Mouse (Mus musculus) neural tube, embryonic 11.5 days (tissue): ENCODE results near the gene Selp. TPM values are rescaled to one million over a fixed set of nuclear protein-coding genes. Genes with fewer than 3 reads are reported as not detected.

ENCODE experiments used
- ATAC-seq: fragments of 200-750 bp; cut with Nextera tagmentation; 2 replicates; pipeline ENCODE4 v1.8.0; 2017; ENCODE audit warnings: moderate number of reproducible peaks, mild to moderate bottlenecking, moderate TSS enrichment, moderate library complexity; ENCODE audit not compliant: insufficient read depth, low FRiP score, low TSS enrichment
- DNase-seq: peaks from one replicate; pipeline ENCODE4 v3.0.0-alpha.2; 2015; ENCODE audit warnings: low spot score
- H3K27ac ChIP-seq: fragments of 300-500 bp; sonication (generic); 2 replicates; pipeline ENCODE4 v1.5.1; 2014; ENCODE audit warnings: low read depth, mild to moderate bottlenecking, low read length
- H3K27me3 ChIP-seq: fragments of 300-500 bp; sonication (generic); 2 replicates; pipeline ENCODE4 v1.6.1; 2014; ENCODE audit warnings: mild to moderate bottlenecking, low read length, mixed read lengths; ENCODE audit not compliant: control insufficient read depth, insufficient read depth
- H3K36me3 ChIP-seq: fragments of 300-500 bp; sonication (generic); 2 replicates; pipeline ENCODE4 v1.6.1; 2014; ENCODE audit warnings: mild to moderate bottlenecking, low read length, moderate library complexity, mixed read lengths; ENCODE audit not compliant: control insufficient read depth, insufficient read depth
- H3K4me1 ChIP-seq: fragments of 300-500 bp; sonication (generic); 2 replicates; pipeline ENCODE4 v1.6.1; 2014; ENCODE audit warnings: low read length, mixed read lengths; ENCODE audit not compliant: control insufficient read depth, insufficient read depth
- H3K4me2 ChIP-seq: fragments of 300-500 bp; sonication (generic); 2 replicates; pipeline ENCODE4 v1.6.1; 2014; ENCODE audit warnings: low read depth, mild to moderate bottlenecking, moderate library complexity
- H3K4me3 ChIP-seq: fragments of 300-500 bp; sonication (generic); 2 replicates; pipeline ENCODE4 v1.5.1; 2014; ENCODE audit warnings: low read depth, low read length
- H3K9ac ChIP-seq: fragments of 300-500 bp; sonication (generic); 2 replicates; pipeline ENCODE4 v1.6.1; 2014; ENCODE audit warnings: mild to moderate bottlenecking, low read length
- H3K9me3 ChIP-seq: fragments of 300-500 bp; sonication (generic); 2 replicates; pipeline ENCODE4 v1.6.1; 2016; ENCODE audit warnings: low read length; ENCODE audit not compliant: control insufficient read depth
- WGBS: fragments of 180-500 bp; shearing (Covaris S2); extraction: QIAGEN DNeasy Blood & Tissue Kit; methylation state at CpG from one replicate; pipeline ENCODE4 v1.1.7; 2014; 5-methylcytosine and 5-hydroxymethylcytosine counted together
- polyA plus RNA-seq: library from polyadenylated mRNA; unstranded; fragments of >200 nt; fragmentation: Nextera tagmentation; extraction: Ambion mirVana; gene quantifications from 2 replicates; pipeline ENCODE4 v1.2.1, GENCODE M21; 2014

Gene Selp
- polyA plus RNA-seq = not detected in 2 replicates

DNA sequence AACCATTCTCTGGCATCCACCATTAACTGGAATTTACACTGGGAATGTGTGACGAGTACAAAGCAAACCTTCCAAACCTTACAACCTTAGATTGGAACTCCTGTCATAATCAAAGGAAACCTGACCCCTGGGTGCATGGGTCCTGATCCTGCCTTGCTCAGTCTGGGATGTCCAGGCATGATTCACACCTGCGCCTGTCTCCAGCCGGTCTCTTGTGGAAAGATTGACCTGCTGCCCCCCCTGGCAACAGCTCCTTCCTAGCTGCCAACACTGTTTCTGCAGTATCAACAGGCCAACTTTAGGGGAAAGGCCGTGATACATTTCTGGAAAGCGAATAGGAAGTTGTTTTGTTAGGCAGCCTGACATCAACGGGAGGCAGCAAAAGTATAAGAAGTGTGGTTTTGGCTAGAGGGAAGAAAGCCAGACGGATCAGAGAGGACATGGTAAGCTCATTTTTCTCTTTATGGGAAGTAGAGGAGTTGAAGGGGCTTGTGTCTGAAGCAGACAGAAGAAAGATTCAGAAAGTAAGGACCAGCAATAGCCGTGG, at the start of gene Selp:
Gene Selp, plus strand, starts transcription at position 318 of the 547 bp plus-strand sequence.
- no peak within 1 kb of the TSS for H3K9ac ChIP-seq
- no peak for ATAC-seq
- H3K4me3 ChIP-seq = no peak within 1 kb of the TSS
- H3K27me3 ChIP-seq = no peaks in the 10 kb centered on the region
- H3K36me3 ChIP-seq = no peaks in the 10 kb centered on the region
- H3K27ac ChIP-seq = no peak within 1 kb of the TSS
- H3K9me3 ChIP-seq = no peaks in the 10 kb centered on the region
- no peak for DNase-seq
- H3K4me2 ChIP-seq = no peak within 1 kb of the TSS
- H3K4me1 ChIP-seq = no peaks in the 10 kb centered on the region
- 79% methylated on average over 8 of the region's 8 CpGs for WGBS

DNA sequence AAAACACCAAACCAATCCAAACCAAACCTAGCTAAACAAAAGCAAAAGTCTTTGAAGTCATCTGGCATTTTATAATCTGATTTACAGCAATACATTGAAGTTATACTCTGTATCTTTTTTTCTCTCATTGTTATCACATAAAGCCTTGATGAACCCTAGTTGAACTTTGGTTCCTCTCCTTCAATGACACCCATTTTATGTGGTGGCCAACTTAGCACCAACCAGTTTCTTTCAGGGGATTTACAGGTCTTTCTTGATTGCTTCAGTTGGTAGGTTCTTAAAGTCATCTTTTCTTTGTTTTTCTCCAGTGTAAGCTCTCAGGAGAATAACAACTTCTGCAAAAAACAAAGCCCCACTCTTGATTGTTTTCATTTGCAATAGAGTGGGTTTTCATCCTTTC, 45.8 kb upstream of the Selp start:
- no peak overlapping the region for H3K9ac ChIP-seq
- no peak for ATAC-seq

DNA sequence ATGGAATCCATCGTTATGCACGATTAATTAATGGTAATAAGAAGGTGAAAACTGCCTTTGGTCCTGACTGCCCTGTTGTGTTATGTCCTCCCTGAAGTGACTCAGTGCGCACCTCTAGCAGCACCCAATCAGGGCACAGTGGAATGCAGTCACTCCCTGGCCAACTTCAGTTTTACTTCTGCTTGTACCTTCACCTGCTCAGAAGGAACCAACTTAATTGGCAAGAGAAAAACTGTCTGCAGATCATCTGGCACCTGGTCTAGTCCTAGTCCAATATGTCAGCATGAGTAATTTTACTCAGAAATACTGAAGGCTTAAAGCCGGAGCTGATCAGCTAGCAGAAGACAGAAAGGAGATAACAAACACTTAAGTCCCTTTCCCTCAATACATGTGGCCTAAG, 44.6 kb upstream of the Selp start:
- DNase-seq (no peak), ATAC-seq (no peak)
- 88% methylated on average over 4 of the region's 4 CpGs for WGBS

More for the DNA sequence above, 45.8 kb upstream of the Selp start:
- no peak for DNase-seq
- Histone ChIP-seq H3K27me3 (no peaks in the 10 kb centered on the region), H3K4me1 (no peaks in the 10 kb centered on the region), H3K4me2 (no peak overlapping the region), H3K27ac (no peak overlapping the region), H3K9me3 (no peaks in the 10 kb centered on the region), H3K36me3 (no peaks in the 10 kb centered on the region), H3K4me3 (no peak overlapping the region)

DNA sequence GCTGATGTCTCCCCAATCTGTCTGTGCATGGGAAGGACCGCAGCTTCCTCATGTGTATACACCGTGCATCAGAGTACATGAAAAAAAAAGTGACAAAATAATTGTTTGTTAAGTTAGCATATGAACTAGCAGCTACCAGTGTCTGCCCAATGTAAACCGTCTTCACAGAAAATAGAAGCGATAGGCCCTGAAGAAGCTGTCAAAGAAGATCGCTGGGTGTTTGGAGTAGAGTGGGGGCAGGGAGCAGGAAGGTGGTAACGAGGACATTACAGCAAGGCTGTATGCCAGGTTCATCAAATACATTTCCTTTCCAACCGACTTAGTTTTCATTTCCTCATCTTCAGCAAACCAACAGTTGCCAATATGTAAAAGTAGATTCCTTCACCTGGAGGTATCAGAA, 44.0 kb upstream of the Selp start:
- ATAC-seq (no peak), DNase-seq (no peak)
- H3K4me1 ChIP-seq = no peaks in the 10 kb centered on the region
- H3K36me3 ChIP-seq = no peaks in the 10 kb centered on the region
- H3K9ac ChIP-seq = no peak overlapping the region
- H3K9me3 ChIP-seq = no peaks in the 10 kb centered on the region
- no peaks in the 10 kb centered on the region for H3K27me3 ChIP-seq
- H3K4me3 ChIP-seq = no peak overlapping the region
- WGBS = 88% methylated on average over 7 of the region's 7 CpGs
- no peak overlapping the region for H3K4me2 ChIP-seq
- H3K27ac ChIP-seq = no peak overlapping the region

More for the DNA sequence above, 44.6 kb upstream of the Selp start:
- H3K4me2 ChIP-seq = no peak overlapping the region
- H3K4me1 ChIP-seq = no peaks in the 10 kb centered on the region
- H3K27me3 ChIP-seq = no peaks in the 10 kb centered on the region
- H3K27ac ChIP-seq = no peak overlapping the region
- H3K36me3 ChIP-seq = no peaks in the 10 kb centered on the region
- H3K9me3 ChIP-seq = no peaks in the 10 kb centered on the region
- no peak overlapping the region for H3K9ac ChIP-seq
- H3K4me3 ChIP-seq = no peak overlapping the region

DNA sequence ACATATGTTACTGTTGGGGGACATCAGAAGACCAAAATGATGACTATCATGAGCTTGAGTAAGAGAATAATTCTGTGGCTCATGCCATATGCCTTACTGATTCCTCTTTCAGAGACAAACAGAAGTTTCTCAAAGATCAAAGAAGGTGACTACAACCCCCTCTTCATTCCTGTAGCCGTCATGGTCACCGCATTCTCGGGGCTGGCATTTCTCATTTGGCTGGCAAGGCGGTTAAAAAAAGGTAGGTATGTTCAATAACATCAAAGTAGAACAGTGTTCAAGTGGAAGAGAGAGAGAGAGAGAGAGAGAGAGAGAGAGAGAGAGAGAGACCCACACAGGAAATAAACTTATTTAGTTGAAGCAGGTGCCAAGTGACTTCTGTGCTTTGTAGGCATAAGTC, 43.1 kb upstream of the Selp start:
- no peak overlapping the region for H3K4me2 ChIP-seq
- no peak overlapping the region for H3K4me3 ChIP-seq
- H3K9ac ChIP-seq = no peak overlapping the region
- H3K4me1 ChIP-seq = no peaks in the 10 kb centered on the region
- 88% methylated on average over 4 of the region's 4 CpGs for WGBS
- no peaks in the 10 kb centered on the region for H3K9me3 ChIP-seq
- no peak for ATAC-seq
- H3K27ac ChIP-seq = no peak overlapping the region
- H3K36me3 ChIP-seq = no peaks in the 10 kb centered on the region
- H3K27me3 ChIP-seq = no peaks in the 10 kb centered on the region
- no peak for DNase-seq

DNA sequence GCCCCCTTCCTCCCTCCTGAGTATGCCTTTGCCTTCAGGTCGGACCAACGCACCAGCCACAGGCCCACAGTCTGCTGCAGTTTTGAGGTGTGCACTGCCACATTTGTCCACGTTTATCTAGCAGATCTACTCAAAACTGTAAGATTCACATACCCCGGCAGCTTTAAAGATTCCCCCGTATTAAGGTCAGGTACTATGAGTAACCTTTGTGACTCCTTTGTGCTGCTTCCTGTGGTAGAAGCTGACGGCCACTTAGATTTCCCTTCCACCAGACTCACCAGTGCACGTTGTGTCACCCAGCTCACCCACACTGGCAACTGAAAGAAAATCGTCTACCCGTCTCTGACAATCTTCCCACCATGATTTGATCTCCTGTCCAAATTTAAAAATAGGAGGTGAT, 42.0 kb upstream of the Selp start:
- Histone ChIP-seq H3K4me2 (no peak overlapping the region), H3K27me3 (no peaks in the 10 kb centered on the region), H3K9me3 (no peaks in the 10 kb centered on the region), H3K4me3 (no peak overlapping the region), H3K36me3 (no peaks in the 10 kb centered on the region), H3K9ac (no peak overlapping the region), H3K27ac (no peak overlapping the region), H3K4me1 (no peaks in the 10 kb centered on the region)
- DNase-seq (no peak), ATAC-seq (no peak)
- WGBS = 89% methylated on average over 9 of the region's 9 CpGs

DNA sequence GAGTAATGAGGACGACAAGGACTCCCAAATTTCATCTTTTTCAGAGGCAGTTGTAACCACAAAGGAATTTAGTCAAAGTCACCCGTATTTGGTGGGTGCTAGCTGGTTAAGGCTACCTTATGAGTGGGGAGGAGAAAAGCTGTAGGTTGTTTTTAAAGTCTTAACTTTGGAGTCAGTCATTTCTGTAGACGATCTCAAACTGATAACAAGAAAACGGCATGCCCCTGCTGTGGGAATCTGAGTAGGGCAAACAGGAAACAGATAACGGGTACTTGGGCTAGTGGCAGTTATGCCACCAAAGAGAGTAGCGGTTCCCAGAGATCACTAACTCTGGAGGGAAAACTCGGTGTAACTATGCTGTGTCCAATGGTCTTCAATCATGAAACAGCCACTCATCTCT, 41.3 kb upstream of the Selp start:
- Histone ChIP-seq H3K27ac (no peak overlapping the region), H3K9me3 (no peaks in the 10 kb centered on the region), H3K9ac (no peak overlapping the region), H3K36me3 (no peaks in the 10 kb centered on the region), H3K27me3 (no peaks in the 10 kb centered on the region), H3K4me1 (no peaks in the 10 kb centered on the region), H3K4me2 (no peak overlapping the region), H3K4me3 (no peak overlapping the region)
- 89% methylated on average over 7 of the region's 7 CpGs for WGBS
- DNase-seq = no peak
- ATAC-seq = no peak

DNA sequence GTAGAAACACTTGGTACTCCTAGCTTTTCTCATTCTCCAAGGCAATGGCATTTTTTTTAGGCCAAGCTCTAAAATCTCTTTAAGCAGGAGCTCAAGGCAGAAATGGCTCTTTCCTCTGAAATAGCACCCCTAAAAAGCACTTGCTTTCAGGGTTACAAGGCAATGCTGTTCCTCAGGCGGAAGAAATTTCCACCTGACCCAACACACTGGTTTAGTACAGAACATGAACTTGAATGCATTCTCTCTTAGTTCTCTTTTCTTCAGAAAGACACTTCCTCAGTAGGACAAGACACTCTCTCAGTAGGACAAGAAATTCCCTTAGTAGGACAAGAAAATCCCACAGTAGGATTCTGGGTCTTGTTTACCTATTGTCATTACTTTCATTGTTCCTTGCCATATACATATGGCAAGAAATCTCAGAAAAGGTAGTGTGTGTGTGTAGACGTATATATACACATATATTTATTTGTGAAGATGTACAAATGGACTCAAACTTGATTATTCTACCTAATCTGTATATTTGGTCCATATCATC, 40.4 kb upstream of the Selp start:
- WGBS = 81% methylated on average over 2 of the region's 2 CpGs
- Histone ChIP-seq H3K4me2 (no peak overlapping the region), H3K4me1 (no peaks in the 10 kb centered on the region), H3K27ac (no peak overlapping the region), H3K9ac (no peak overlapping the region), H3K9me3 (no peaks in the 10 kb centered on the region), H3K4me3 (no peak overlapping the region), H3K27me3 (no peaks in the 10 kb centered on the region), H3K36me3 (no peaks in the 10 kb centered on the region)
- DNase-seq = no peak
- no peak for ATAC-seq

DNA sequence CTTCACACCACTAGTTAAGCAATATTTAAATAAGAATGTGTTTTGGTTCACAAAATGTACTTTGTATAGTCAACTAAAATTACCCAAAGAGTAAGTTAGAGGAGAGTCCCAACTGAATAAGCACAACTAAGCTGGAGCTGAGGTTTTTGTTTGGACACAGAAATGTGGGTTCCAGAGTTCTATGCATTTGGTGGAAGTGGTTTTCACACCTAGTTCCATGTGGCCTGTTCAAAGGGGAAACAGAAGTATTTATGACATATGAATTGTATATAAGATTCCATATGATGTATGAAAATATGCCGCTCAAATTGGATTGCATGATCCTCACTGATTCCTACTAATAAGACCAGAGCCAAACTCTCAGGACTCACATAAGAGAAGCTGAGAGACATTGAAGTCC, 39.6 kb upstream of the Selp start:
- DNase-seq = no peak
- ATAC-seq = no peak
- no peaks in the 10 kb centered on the region for H3K36me3 ChIP-seq
- WGBS = 83% methylated on average over 1 of the region's 1 CpGs
- H3K27me3 ChIP-seq = no peaks in the 10 kb centered on the region
- H3K9me3 ChIP-seq = no peaks in the 10 kb centered on the region
- H3K27ac ChIP-seq = no peak overlapping the region
- no peak overlapping the region for H3K9ac ChIP-seq
- H3K4me2 ChIP-seq = no peak overlapping the region
- no peak overlapping the region for H3K4me3 ChIP-seq
- H3K4me1 ChIP-seq = no peaks in the 10 kb centered on the region
